Mouse (Mus musculus): ENCODE measurements at regions not wholly inside any gene's neighbourhood (a gene's known extent, or its start where the extent isn't known, plus 50 kb on each side); places are given as distances from the start of the nearest gene placed in this dataset.

DNA sequence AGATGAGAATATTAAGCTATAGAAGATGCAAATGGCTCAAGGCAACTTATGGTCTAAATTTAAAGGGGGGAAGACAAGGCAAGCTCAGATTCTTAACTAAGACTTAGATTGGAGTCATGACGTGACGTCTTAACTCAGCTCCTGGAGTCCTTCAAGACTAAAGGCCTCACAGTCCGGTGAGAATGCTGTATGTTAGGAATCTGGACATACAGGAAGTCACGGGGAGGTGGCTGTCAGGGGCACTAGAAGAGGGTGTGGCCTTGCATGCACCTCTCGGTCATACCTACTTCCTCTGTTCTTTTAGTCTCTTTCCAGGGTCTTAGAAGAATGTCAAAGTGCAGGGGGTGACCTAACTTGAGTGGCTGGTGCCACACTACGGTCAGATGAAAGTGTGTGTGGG, 91.5 kb upstream of the Parp11 start:
- TF ChIP-seq CTCF (IDR thresholded peaks at IDR 0.05; ENCODE audit: low read depth) = no peak
- no peak for TF ChIP-seq EP300 (IDR thresholded peaks at IDR 0.05; ENCODE audit: low read depth)

All from liver, postnatal 0 days (tissue).